In genomic region chr13:92693866-92694550, GRCm38 (mm10) we compare ENCODE assay signal across 19 mouse cellular contexts.
DNase-seq lines count a peak whose midpoint lies in the region; ATAC-seq and TF ChIP-seq lines count a peak whose summit lies in the region.
"Had no signal": no experiment of that assay in that cellular context is flagged by ENCODE, and none has a peak within 500 bp of the region (broad histone marks: within the 10 kb centered on the region; RNA-seq: fewer than 3 reads in every experiment).

No protein-coding gene starts in this region.

- H3K4me2 ChIP-seq in intestine, embryonic 14.5 days (ENCODE audit: low read length): no peak overlapping the region
- H3K4me2 ChIP-seq in intestine, postnatal 0 days (replicated peaks; ENCODE audit: low read depth): no peak overlapping the region
- no peak overlapping the region for H3K4me2 ChIP-seq in neural tube, embryonic 15.5 days
- H3K4me2 ChIP-seq in lung, postnatal 0 days (replicated peaks; ENCODE audit: low read depth, low read length): no peak overlapping the region
- H3K4me2 ChIP-seq in stomach, embryonic 16.5 days (ENCODE audit: low read depth, low read length): no peak overlapping the region
- H3K4me2 ChIP-seq: heart, embryonic 15.5 days; hindbrain, embryonic 12.5 days; liver, embryonic 13.5 days had no signal

- no peaks in the 10 kb centered on the region for H3K27me3 ChIP-seq in intestine, embryonic 14.5 days (replicated peaks; ENCODE audit: control insufficient read depth, insufficient read depth, low read length)
- no peaks in the 10 kb centered on the region for H3K27me3 ChIP-seq in intestine, postnatal 0 days (replicated peaks; ENCODE audit: control insufficient read depth, insufficient read depth, low read length)
- H3K27me3 ChIP-seq in neural tube, embryonic 15.5 days (replicated peaks): no peaks in the 10 kb centered on the region
- H3K27me3 ChIP-seq in lung, postnatal 0 days (replicated peaks; ENCODE audit: insufficient read depth, low read length): no peaks in the 10 kb centered on the region
- H3K27me3 ChIP-seq in stomach, embryonic 16.5 days (ENCODE audit: control insufficient read depth, insufficient read depth, low read length): no peaks in the 10 kb centered on the region
- H3K27me3 ChIP-seq: heart, embryonic 15.5 days; liver, embryonic 13.5 days had no signal

- H3K4me1 ChIP-seq in intestine, embryonic 14.5 days (replicated peaks; ENCODE audit: control insufficient read depth, insufficient read depth, low read length): peaks cover 16% of the 10 kb centered on the region
- no peaks in the 10 kb centered on the region for H3K4me1 ChIP-seq in intestine, postnatal 0 days (replicated peaks; ENCODE audit: control insufficient read depth, insufficient read depth, low read length)
- peaks cover 13% of the 10 kb centered on the region for H3K4me1 ChIP-seq in neural tube, embryonic 15.5 days
- peaks cover 3% of the 10 kb centered on the region; the same call in 1 of the 2 replicates for H3K4me1 ChIP-seq in lung, postnatal 0 days (ENCODE audit: insufficient read depth, low read depth, low read length)
- peaks cover 28% of the 10 kb centered on the region for H3K4me1 ChIP-seq in stomach, embryonic 16.5 days (ENCODE audit: control insufficient read depth, insufficient read depth, low read length)
- H3K4me1 ChIP-seq: liver, embryonic 13.5 days had no signal

- peak overlapping the region; percentile 60 for H3K27ac ChIP-seq in intestine, embryonic 14.5 days (ENCODE audit: low read depth)
- no peak overlapping the region for H3K27ac ChIP-seq in intestine, postnatal 0 days (ENCODE audit: low read depth, low read length)
- H3K27ac ChIP-seq in neural tube, embryonic 15.5 days (replicated peaks): peak overlapping the region; percentile 10; the same call in 1 of the 2 replicates
- H3K27ac ChIP-seq in lung, postnatal 0 days (ENCODE audit: low read length): no peak overlapping the region
- peak overlapping the region; percentile 57 for H3K27ac ChIP-seq in stomach, embryonic 16.5 days (ENCODE audit: low read length)
- H3K27ac ChIP-seq: heart, embryonic 15.5 days; hindbrain, embryonic 12.5 days; kidney, postnatal 0 days; liver, embryonic 13.5 days had no signal

- H3K4me3 ChIP-seq in intestine, embryonic 14.5 days (ENCODE audit: low read depth, low read length): no peak overlapping the region
- no peak overlapping the region for H3K4me3 ChIP-seq in intestine, postnatal 0 days (ENCODE audit: low read depth, low read length)
- no peak overlapping the region for H3K4me3 ChIP-seq in neural tube, embryonic 15.5 days (replicated peaks)
- H3K4me3 ChIP-seq in lung, postnatal 0 days (ENCODE audit: low read depth, low read length): no peak overlapping the region
- no peak overlapping the region for H3K4me3 ChIP-seq in stomach, embryonic 16.5 days (replicated peaks; ENCODE audit: low read length)
- H3K4me3 ChIP-seq: heart, embryonic 15.5 days; hindbrain, embryonic 12.5 days; liver, embryonic 13.5 days had no signal

- TF ChIP-seq EP300 in lung, postnatal 0 days (IDR thresholded peaks at IDR 0.05): peak; percentile 30; the same call in 1 of the 2 replicates

- ATAC-seq in intestine, embryonic 14.5 days (replicated peaks; ENCODE audit: low FRiP score, low TSS enrichment, low read depth): peak; percentile 59; the same call in 1 of the 2 replicates
- no peak for ATAC-seq in intestine, postnatal 0 days
- no peak for ATAC-seq in neural tube, embryonic 15.5 days (ENCODE audit: low FRiP score)
- peak; percentile 83 for ATAC-seq in lung, postnatal 0 days
- no peak for ATAC-seq in stomach, embryonic 16.5 days (ENCODE audit: insufficient read depth, low FRiP score)
- ATAC-seq in monocyte, adult 5-6 weeks (replicated peaks; ENCODE audit: insufficient number of reproducible peaks, low FRiP score, low TSS enrichment, poor library complexity, severe bottlenecking): no peak
- ATAC-seq: forebrain, embryonic 14.5 days had no signal

- peaks cover 12% of the 10 kb centered on the region for H3K36me3 ChIP-seq in intestine, embryonic 14.5 days (ENCODE audit: control insufficient read depth, insufficient read depth, low read length)
- peaks cover 24% of the 10 kb centered on the region for H3K36me3 ChIP-seq in intestine, postnatal 0 days (ENCODE audit: control insufficient read depth, insufficient read depth)
- peaks cover 2% of the 10 kb centered on the region; the same call in 1 of the 2 replicates for H3K36me3 ChIP-seq in neural tube, embryonic 15.5 days
- H3K36me3 ChIP-seq in lung, postnatal 0 days (ENCODE audit: insufficient read depth, low read length): peaks cover 7% of the 10 kb centered on the region
- H3K36me3 ChIP-seq in stomach, embryonic 16.5 days (ENCODE audit: control insufficient read depth, insufficient read depth, low read length): no peaks in the 10 kb centered on the region
- H3K36me3 ChIP-seq: heart, embryonic 15.5 days; hindbrain, embryonic 12.5 days had no signal

- no peak for TF ChIP-seq CTCF in intestine, postnatal 0 days (IDR thresholded peaks at IDR 0.05; ENCODE audit: low read depth)
- TF ChIP-seq CTCF in lung, postnatal 0 days (IDR thresholded peaks at IDR 0.05): no peak

- no peak overlapping the region for H3K9ac ChIP-seq in intestine, embryonic 14.5 days (ENCODE audit: low read length)
- H3K9ac ChIP-seq in intestine, postnatal 0 days (ENCODE audit: low read depth, low read length): no peak overlapping the region
- H3K9ac ChIP-seq in neural tube, embryonic 15.5 days (replicated peaks): no peak overlapping the region
- no peak overlapping the region for H3K9ac ChIP-seq in lung, postnatal 0 days (replicated peaks; ENCODE audit: low read depth)
- H3K9ac ChIP-seq in stomach, embryonic 16.5 days (ENCODE audit: low read length): no peak overlapping the region
- H3K9ac ChIP-seq: heart, embryonic 15.5 days; hindbrain, embryonic 12.5 days; liver, embryonic 13.5 days had no signal

- 30% methylated on average over 10 of the region's 10 CpGs for whole genome bisulfite sequencing in intestine, embryonic 14.5 days
- WGBS in intestine, postnatal 0 days: 61% methylated on average over 10 of the region's 10 CpGs
- WGBS in neural tube, embryonic 15.5 days: 83% methylated on average over 10 of the region's 10 CpGs
- 24% methylated on average over 10 of the region's 10 CpGs for WGBS in lung, postnatal 0 days
- 45% methylated on average over 10 of the region's 10 CpGs for WGBS in stomach, embryonic 16.5 days

- DNase-seq in intestine, embryonic 14.5 days (ENCODE audit: low spot score): peak; percentile 53
- no peak for DNase-seq in neural tube, embryonic 10.5 days (ENCODE audit: extremely low spot score, low spot score)
- peak; percentile 51 for DNase-seq in lung, postnatal 0 days (ENCODE audit: low spot score)
- no peak for DNase-seq in right cerebral cortex, postnatal 14 days
- DNase-seq: cerebellum, postnatal 10 days; gastrocnemius, postnatal 36 days; kidney, adult 11 months; left cerebral cortex, postnatal 4 days; liver, embryonic 13.5 days; retina, postnatal 1 day; thymus, postnatal 36 days had no signal

- no peaks in the 10 kb centered on the region for H3K9me3 ChIP-seq in intestine, embryonic 14.5 days (ENCODE audit: control insufficient read depth, low read length)
- no peaks in the 10 kb centered on the region for H3K9me3 ChIP-seq in intestine, postnatal 0 days (ENCODE audit: control insufficient read depth)
- no peaks in the 10 kb centered on the region for H3K9me3 ChIP-seq in neural tube, embryonic 15.5 days (replicated peaks)
- no peaks in the 10 kb centered on the region for H3K9me3 ChIP-seq in lung, postnatal 0 days (ENCODE audit: low read length)
- H3K9me3 ChIP-seq in stomach, embryonic 16.5 days (replicated peaks; ENCODE audit: control insufficient read depth, low read length): no peaks in the 10 kb centered on the region
- H3K9me3 ChIP-seq: heart, embryonic 15.5 days; hindbrain, embryonic 12.5 days; liver, embryonic 13.5 days had no signal

Comparison
In these comparisons a context has a peak if more than half of its experiments do, and no peak if none do; other contexts are left out.
1. ATAC-seq: peak in intestine, embryonic 14.5 days (single experiment) and lung, postnatal 0 days (single experiment); none in intestine, postnatal 0 days (single experiment), neural tube, embryonic 15.5 days (single experiment), stomach, embryonic 16.5 days (single experiment) and monocyte, adult 5-6 weeks (single experiment).
2. H3K27ac ChIP-seq: peak in intestine, embryonic 14.5 days (single experiment), neural tube, embryonic 15.5 days (single experiment) and stomach, embryonic 16.5 days (single experiment); none in intestine, postnatal 0 days (single experiment) and lung, postnatal 0 days (single experiment).
3. DNase-seq: peak in intestine, embryonic 14.5 days (single experiment) and lung, postnatal 0 days (single experiment); none in neural tube, embryonic 10.5 days (single experiment) and right cerebral cortex, postnatal 14 days (single experiment).